ENCODE assay signal across 16 mouse cellular contexts in genomic region chr13:46774998-46775397, GRCm38 (mm10).
"Had no signal": no experiment of that assay in that cellular context is flagged by ENCODE, and none has a peak within 500 bp of the region (broad histone marks: within the 10 kb centered on the region; RNA-seq: fewer than 3 reads in every experiment).

No protein-coding gene starts in this region.

- H3K27me3 ChIP-seq: limb, embryonic 13.5 days; liver, embryonic 15.5 days; neural tube, embryonic 13.5 days; stomach, embryonic 15.5 days had no signal

- H3K27ac ChIP-seq: limb, embryonic 13.5 days; liver, embryonic 15.5 days; midbrain, embryonic 10.5 days; neural tube, embryonic 13.5 days; stomach, embryonic 15.5 days had no signal

- DNase-seq: kidney, adult 8-10 months; kidney, postnatal 36 days; layer of hippocampus, adult 9-11 months; layer of hippocampus, postnatal 36 days; left cerebral cortex, postnatal 4 days; lung, embryonic 14.5 days; lung, postnatal 10 days; lung, postnatal 4 days; midbrain, embryonic 14.5 days; right cerebral cortex, postnatal 14 days; thymus, postnatal 4 days had no signal

- H3K9me3 ChIP-seq: limb, embryonic 13.5 days; liver, embryonic 15.5 days; midbrain, embryonic 10.5 days; stomach, embryonic 15.5 days had no signal

- H3K4me1 ChIP-seq: midbrain, embryonic 10.5 days; stomach, embryonic 15.5 days had no signal

- H3K4me3 ChIP-seq: limb, embryonic 13.5 days; liver, embryonic 15.5 days; midbrain, embryonic 10.5 days; neural tube, embryonic 13.5 days; stomach, embryonic 15.5 days had no signal
